Mouse (Mus musculus) neural tube, embryonic 15.5 days (tissue): ENCODE results near the gene Zglp1. TPM values are rescaled to one million over a fixed set of nuclear protein-coding genes. Genes with fewer than 3 reads are reported as not detected.

ENCODE experiments used
- ATAC-seq: fragments of 200-750 bp; cut with Nextera tagmentation; 2 replicates; pipeline ENCODE4 v1.8.0; 2017; ENCODE audit warnings: mild to moderate bottlenecking, moderate TSS enrichment, moderate library complexity; ENCODE audit not compliant: low FRiP score
- H3K27ac ChIP-seq: fragments of 300-500 bp; sonication (generic); replicated peaks from 2 replicates; pipeline ENCODE4 v1.5.1; 2015; ENCODE audit warnings: mild to moderate bottlenecking, inconsistent platforms
- H3K27me3 ChIP-seq: fragments of 300-500 bp; sonication (generic); replicated peaks from 2 replicates; pipeline ENCODE4 v1.6.1; 2015; ENCODE audit warnings: inconsistent platforms
- H3K36me3 ChIP-seq: fragments of 300-500 bp; sonication (generic); 2 replicates; pipeline ENCODE4 v1.6.1; 2015; ENCODE audit warnings: inconsistent platforms
- H3K4me1 ChIP-seq: fragments of 300-500 bp; sonication (generic); 2 replicates; pipeline ENCODE4 v1.6.1; 2015; ENCODE audit warnings: inconsistent platforms
- H3K4me2 ChIP-seq: fragments of 300-500 bp; sonication (generic); 2 replicates; pipeline ENCODE4 v1.6.1; 2015; ENCODE audit warnings: inconsistent platforms, mild to moderate bottlenecking, moderate library complexity
- H3K4me3 ChIP-seq: fragments of 300-500 bp; sonication (generic); replicated peaks from 2 replicates; pipeline ENCODE4 v1.5.1; 2015; ENCODE audit warnings: mild to moderate bottlenecking, inconsistent platforms
- H3K9ac ChIP-seq: fragments of 300-500 bp; sonication (generic); replicated peaks from 2 replicates; pipeline ENCODE4 v1.6.1; 2015; ENCODE audit warnings: mild to moderate bottlenecking, inconsistent platforms
- H3K9me3 ChIP-seq: fragments of 300-500 bp; sonication (generic); replicated peaks from 2 replicates; pipeline ENCODE4 v1.6.1; 2016; ENCODE audit warnings: inconsistent platforms
- WGBS: fragments of 180-500 bp; shearing (Covaris S2); methylation state at CpG from one replicate; pipeline ENCODE4 v1.1.7; 2015; ENCODE audit warnings: mixed read lengths; 5-methylcytosine and 5-hydroxymethylcytosine counted together
- microRNA counts: library from miRNA; unstranded; fragments of <30 nt; microRNA quantifications from one replicate; lab custom pipeline; 2016
- microRNA-seq: library from miRNA; unstranded; fragments of <30 nt; microRNA quantifications from one replicate; pipeline ENCODE4, GENCODE M21; 2017
- polyA plus RNA-seq: library from polyadenylated mRNA; unstranded; fragments of >200 nt; fragmentation: Nextera tagmentation; extraction: Ambion mirVana; gene quantifications from 2 replicates; pipeline ENCODE4 v1.2.1, GENCODE M21; 2015

Zglp1 gene
- polyA plus RNA-seq, 1 experiment from 2014 or later = 1.6 TPM

GRCm38 (mm10) chr9:21022288-21022687 lies 44.6 kb downstream of the Zglp1 start:
- Histone ChIP-seq H3K36me3 (no peaks in the 10 kb centered on the region), H3K9me3 (no peaks in the 10 kb centered on the region), H3K9ac (no peak overlapping the region), H3K27ac (no peak overlapping the region), H3K4me2 (no peak overlapping the region), H3K4me3 (no peak overlapping the region), H3K4me1 (no peaks in the 10 kb centered on the region), H3K27me3 (peaks cover 31% of the 10 kb centered on the region)
- ATAC-seq = no peak
- 66% methylated on average over 6 of the region's 6 CpGs for WGBS

GRCm38 (mm10) chr9:21021363-21021762 lies 45.5 kb downstream of the Zglp1 start:
- no peak overlapping the region for H3K9ac ChIP-seq
- H3K9me3 ChIP-seq = no peaks in the 10 kb centered on the region
- H3K27me3 ChIP-seq = peaks cover 33% of the 10 kb centered on the region
- 83% methylated on average over 3 of the region's 3 CpGs for WGBS
- no peak overlapping the region for H3K27ac ChIP-seq
- H3K4me2 ChIP-seq = no peak overlapping the region
- no peak overlapping the region for H3K4me3 ChIP-seq
- H3K36me3 ChIP-seq = no peaks in the 10 kb centered on the region
- H3K4me1 ChIP-seq = no peaks in the 10 kb centered on the region
- ATAC-seq = no peak

- peaks cover 56% of the 10 kb centered on the region for H3K27me3 ChIP-seq
- ATAC-seq = no peak
- WGBS = 70% methylated on average over 2 of the region's 2 CpGs
These were observed 48.3 kb downstream of the Zglp1 start for GRCm38 (mm10) chr9:21018600-21018999.

GRCm38 (mm10) chr9:21017177-21017575 lies 49.7 kb downstream of the Zglp1 start:
- Histone ChIP-seq H3K27ac (no peak overlapping the region), H3K9ac (no peak overlapping the region), H3K36me3 (no peaks in the 10 kb centered on the region), H3K4me3 (no peak overlapping the region), H3K27me3 (peaks cover 66% of the 10 kb centered on the region), H3K4me1 (peaks cover 14% of the 10 kb centered on the region), H3K4me2 (no peak overlapping the region), H3K9me3 (no peaks in the 10 kb centered on the region)
- no peak for ATAC-seq
- WGBS = 33% methylated on average over 4 of the region's 4 CpGs

More at GRCm38 (mm10) chr9:21018600-21018999, 48.3 kb downstream of the Zglp1 start:
- no peaks in the 10 kb centered on the region for H3K36me3 ChIP-seq
- H3K9ac ChIP-seq = no peak overlapping the region
- H3K4me3 ChIP-seq = no peak overlapping the region
- no peak overlapping the region for H3K27ac ChIP-seq
- peaks cover 14% of the 10 kb centered on the region for H3K4me1 ChIP-seq
- H3K4me2 ChIP-seq = no peak overlapping the region
- no peaks in the 10 kb centered on the region for H3K9me3 ChIP-seq

GRCm38 (mm10) chr9:21016331-21017176 lies 50.3 kb downstream of the Zglp1 start:
- H3K4me3 ChIP-seq = peak overlapping the region; percentile 30
- H3K4me1 ChIP-seq = peaks cover 14% of the 10 kb centered on the region
- 5% methylated on average over 17 of the region's 17 CpGs for WGBS
- no peak overlapping the region for H3K9ac ChIP-seq
- H3K27ac ChIP-seq = no peak overlapping the region
- peaks cover 63% of the 10 kb centered on the region for H3K27me3 ChIP-seq
- H3K4me2 ChIP-seq = peak overlapping the region; percentile 52
- H3K9me3 ChIP-seq = no peaks in the 10 kb centered on the region
- ATAC-seq = no peak
- H3K36me3 ChIP-seq = no peaks in the 10 kb centered on the region

- no peaks in the 10 kb centered on the region for H3K36me3 ChIP-seq
- peak within 1 kb of the TSS; percentile 30 for H3K4me3 ChIP-seq
- H3K27ac ChIP-seq = no peak within 1 kb of the TSS
- H3K9ac ChIP-seq = no peak within 1 kb of the TSS
- no peak for ATAC-seq
- H3K4me2 ChIP-seq = peak within 1 kb of the TSS; percentile 52
- 1% methylated on average over 30 of the region's 30 CpGs for WGBS
- peaks cover 63% of the 10 kb centered on the region for H3K27me3 ChIP-seq
- H3K4me1 ChIP-seq = peaks cover 14% of the 10 kb centered on the region
- no peaks in the 10 kb centered on the region for H3K9me3 ChIP-seq
These were observed 51.2 kb downstream of the Zglp1 start, which contains the start of gene Icam1 for GRCm38 (mm10) chr9:21015571-21016130. Icam1 (plus strand) TSS chr9:21015985.

- H3K9ac ChIP-seq = no peak overlapping the region
- 4% methylated on average over 29 of the region's 29 CpGs for WGBS
- no peaks in the 10 kb centered on the region for H3K9me3 ChIP-seq
- no peak overlapping the region for H3K27ac ChIP-seq
- no peak; the same call in 1 of the 2 replicates for ATAC-seq
- peaks cover 63% of the 10 kb centered on the region for H3K27me3 ChIP-seq
- no peaks in the 10 kb centered on the region for H3K36me3 ChIP-seq
- peak overlapping the region; percentile 52 for H3K4me2 ChIP-seq
- H3K4me3 ChIP-seq = peak overlapping the region; percentile 30
- peaks cover 14% of the 10 kb centered on the region for H3K4me1 ChIP-seq
These were observed 52.0 kb downstream of the Zglp1 start for GRCm38 (mm10) chr9:21014691-21015570.

MicroRNAs encoded within 50 kb of the gene (microRNA counts, 519-probe panel; counts per million panel counts)
- microRNA mmu-miR-1900 (lab: Ali Mortazavi, UCI) = 2,845 counts per million, percentile 68 among the panel's probes with 10 or more counts

Small RNA genes within 50 kb of the gene (microRNA-seq; reads per million reads assigned to microRNA genes)
- gene Mir1900 (not detected), gene Mir7082 (not detected)

Other genes with a start within 250 kb of the Zglp1 start
- gene Rdh8, start 248.6 kb downstream of the Zglp1 start, polyA plus RNA-seq = not detected in 2 replicates
- gene A230050P20Rik, start 198.5 kb downstream of the Zglp1 start, polyA plus RNA-seq = 17.0 and 23.2 TPM in 2 replicates
- 11.8 and 13.8 TPM in 2 replicates for gene Angptl6, start 187.4 kb downstream of the Zglp1 start, polyA plus RNA-seq
- gene Ppan, start 178.9 kb downstream of the Zglp1 start, polyA plus RNA-seq = 49.7 and 57.3 TPM in 2 replicates
- gene Eif3g, start 168.5 kb downstream of the Zglp1 start, polyA plus RNA-seq = 260 and 274 TPM in 2 replicates
- 51.6 and 60.8 TPM in 2 replicates for gene Dnmt1, start 107.2 kb downstream of the Zglp1 start, polyA plus RNA-seq
- 8.8 and 17.9 TPM in 2 replicates for gene S1pr2, start 90.3 kb downstream of the Zglp1 start, polyA plus RNA-seq
- 114 and 123 TPM in 2 replicates for gene Mrpl4, start 64.4 kb downstream of the Zglp1 start, polyA plus RNA-seq
- gene Icam1, start 51.1 kb downstream of the Zglp1 start, polyA plus RNA-seq = 4.2 and 16.9 TPM in 2 replicates
- 0.54 TPM in 1 of 2 replicates, not detected in the other for gene Icam4, start 37.7 kb downstream of the Zglp1 start, polyA plus RNA-seq
- 1.8 and 2.0 TPM in 2 replicates for gene Icam5, start 35.0 kb downstream of the Zglp1 start, polyA plus RNA-seq
- gene Gm49373, start 6.0 kb upstream of the Zglp1 start, polyA plus RNA-seq = 1.6 and 2.2 TPM in 2 replicates
- gene Fdx1l, start 6.5 kb upstream of the Zglp1 start, polyA plus RNA-seq = 69.8 and 77.7 TPM in 2 replicates
- 1.4 and 2.3 TPM in 2 replicates for gene Gm38431, start 24.9 kb upstream of the Zglp1 start, polyA plus RNA-seq
- 25.6 and 38.0 TPM in 2 replicates for gene Raver1, start 24.9 kb upstream of the Zglp1 start, polyA plus RNA-seq
- 9.9 and 12.4 TPM in 2 replicates for gene Tyk2, start 64.2 kb upstream of the Zglp1 start, polyA plus RNA-seq
- 199 and 230 TPM in 2 replicates for gene Cdc37, start 82.9 kb upstream of the Zglp1 start, polyA plus RNA-seq
- gene Pde4a, start 98.6 kb upstream of the Zglp1 start, polyA plus RNA-seq = 37.4 and 42.1 TPM in 2 replicates
- 70.1 and 72.0 TPM in 2 replicates for gene Keap1, start 172.3 kb upstream of the Zglp1 start, polyA plus RNA-seq
- gene S1pr5, start 181.3 kb upstream of the Zglp1 start, polyA plus RNA-seq = 5.8 and 6.7 TPM in 2 replicates
- gene Atg4d, start 198.2 kb upstream of the Zglp1 start, polyA plus RNA-seq = 50.0 and 52.4 TPM in 2 replicates
- gene Kri1, start 220.9 kb upstream of the Zglp1 start, polyA plus RNA-seq = 15.2 and 18.7 TPM in 2 replicates
- gene Cdkn2d, start 224.3 kb upstream of the Zglp1 start, polyA plus RNA-seq = 120 and 129 TPM in 2 replicates
- 2.5 and 12.1 TPM in 2 replicates for gene Ap1m2, start 245.2 kb upstream of the Zglp1 start, polyA plus RNA-seq